Mouse (Mus musculus): ENCODE data around the gene Plce1. TPM values are rescaled to one million over a fixed set of nuclear protein-coding genes. Genes with fewer than 3 reads are reported as not detected.
"Not testable (repeated sequence)": the region's sequence is repeated elsewhere in the genome, so short reads cannot be mapped to it uniquely, and the experiment has no call there.

The Plce1 gene
- polyA plus RNA-seq, 1 experiment, result not detected

- no peak overlapping the region for H3K4me3 ChIP-seq (ENCODE audit: insufficient read depth, low read depth, low read length)
- 71% methylated on average over 5 of the region's 5 CpGs for WGBS
- H3K27ac ChIP-seq (ENCODE audit: insufficient read depth, low read depth, low read length), result no peak overlapping the region
- H3K4me1 ChIP-seq (ENCODE audit: control insufficient read depth, insufficient read depth, low read length), result no peaks in the 10 kb centered on the region
- TF ChIP-seq CTCF (IDR thresholded peaks at IDR 0.05; ENCODE audit: insufficient read depth, low read depth, low read length), result no peak
- no peak for TF ChIP-seq POLR2A (IDR thresholded peaks at IDR 0.05; ENCODE audit: insufficient read depth, low read depth, low read length)
These were observed 152.4 kb downstream of the Plce1 start for GRCm38 (mm10) chr19:38633306-38633705.

GRCm38 (mm10) chr19:38639050-38639449 is 158.1 kb downstream of the Plce1 start:
- no peaks in the 10 kb centered on the region for H3K4me1 ChIP-seq (ENCODE audit: control insufficient read depth, insufficient read depth, low read length)
- TF ChIP-seq POLR2A (IDR thresholded peaks at IDR 0.05; ENCODE audit: insufficient read depth, low read depth, low read length) (no peak), CTCF (IDR thresholded peaks at IDR 0.05; ENCODE audit: insufficient read depth, low read depth, low read length) (no peak)
- H3K4me3 ChIP-seq (ENCODE audit: insufficient read depth, low read depth, low read length), result no peak overlapping the region
- no peak overlapping the region for H3K27ac ChIP-seq (ENCODE audit: insufficient read depth, low read depth, low read length)
- WGBS, result 92% methylated on average over 3 of the region's 3 CpGs

GRCm38 (mm10) chr19:38639805-38640204 is 158.9 kb downstream of the Plce1 start:
- 44% methylated on average over 3 of the region's 3 CpGs for WGBS
- TF ChIP-seq CTCF (IDR thresholded peaks at IDR 0.05; ENCODE audit: insufficient read depth, low read depth, low read length) (no peak), POLR2A (IDR thresholded peaks at IDR 0.05; ENCODE audit: insufficient read depth, low read depth, low read length) (no peak)

GRCm38 (mm10) chr19:38642515-38642914 is 161.6 kb downstream of the Plce1 start:
- 64% methylated on average over 1 of the region's 1 CpGs for WGBS
- not testable (repeated sequence) for H3K4me3 ChIP-seq (ENCODE audit: insufficient read depth, low read depth, low read length); H3K4me1 ChIP-seq (ENCODE audit: control insufficient read depth, insufficient read depth, low read length); H3K27ac ChIP-seq (ENCODE audit: insufficient read depth, low read depth, low read length)

More at GRCm38 (mm10) chr19:38639805-38640204, 158.9 kb downstream of the Plce1 start:
- Histone ChIP-seq H3K4me3 (ENCODE audit: insufficient read depth, low read depth, low read length) (no peak overlapping the region), H3K4me1 (ENCODE audit: control insufficient read depth, insufficient read depth, low read length) (no peaks in the 10 kb centered on the region), H3K27ac (ENCODE audit: insufficient read depth, low read depth, low read length) (no peak overlapping the region)

GRCm38 (mm10) chr19:38644871-38645595 is 164.1 kb downstream of the Plce1 start:
- Histone ChIP-seq H3K27ac (ENCODE audit: insufficient read depth, low read depth, low read length) (no peak overlapping the region), H3K4me1 (ENCODE audit: control insufficient read depth, insufficient read depth, low read length) (no peaks in the 10 kb centered on the region), H3K4me3 (ENCODE audit: insufficient read depth, low read depth, low read length) (no peak overlapping the region)
- 61% methylated on average over 6 of the region's 6 CpGs for WGBS
- TF ChIP-seq POLR2A (IDR thresholded peaks at IDR 0.05; ENCODE audit: insufficient read depth, low read depth, low read length), result no peak
- no peak for TF ChIP-seq CTCF (IDR thresholded peaks at IDR 0.05; ENCODE audit: insufficient read depth, low read depth, low read length)

- 90% methylated on average over 13 of the region's 13 CpGs for WGBS
These were observed 177.1 kb downstream of the Plce1 start for GRCm38 (mm10) chr19:38657980-38658379.

GRCm38 (mm10) chr19:38665398-38665797 is 184.5 kb downstream of the Plce1 start:
- WGBS, result 86% methylated on average over 1 of the region's 1 CpGs
- Histone ChIP-seq H3K4me3 (ENCODE audit: insufficient read depth, low read depth, low read length) (no peak overlapping the region), H3K4me1 (ENCODE audit: control insufficient read depth, insufficient read depth, low read length) (no peaks in the 10 kb centered on the region), H3K27ac (ENCODE audit: insufficient read depth, low read depth, low read length) (no peak overlapping the region)
- TF ChIP-seq CTCF (IDR thresholded peaks at IDR 0.05; ENCODE audit: insufficient read depth, low read depth, low read length), result no peak
- no peak for TF ChIP-seq POLR2A (IDR thresholded peaks at IDR 0.05; ENCODE audit: insufficient read depth, low read depth, low read length)

More at GRCm38 (mm10) chr19:38657980-38658379, 177.1 kb downstream of the Plce1 start:
- no peaks in the 10 kb centered on the region for H3K4me1 ChIP-seq (ENCODE audit: control insufficient read depth, insufficient read depth, low read length)
- H3K4me3 ChIP-seq (ENCODE audit: insufficient read depth, low read depth, low read length), result no peak overlapping the region
- no peak overlapping the region for H3K27ac ChIP-seq (ENCODE audit: insufficient read depth, low read depth, low read length)
- TF ChIP-seq CTCF (IDR thresholded peaks at IDR 0.05; ENCODE audit: insufficient read depth, low read depth, low read length) (no peak), POLR2A (IDR thresholded peaks at IDR 0.05; ENCODE audit: insufficient read depth, low read depth, low read length) (no peak)

- WGBS, result 59% methylated on average over 7 of the region's 7 CpGs
- Histone ChIP-seq H3K27ac (ENCODE audit: insufficient read depth, low read depth, low read length) (no peak overlapping the region), H3K4me3 (ENCODE audit: insufficient read depth, low read depth, low read length) (no peak overlapping the region), H3K4me1 (ENCODE audit: control insufficient read depth, insufficient read depth, low read length) (no peaks in the 10 kb centered on the region)
- TF ChIP-seq CTCF (IDR thresholded peaks at IDR 0.05; ENCODE audit: insufficient read depth, low read depth, low read length) (no peak), POLR2A (IDR thresholded peaks at IDR 0.05; ENCODE audit: insufficient read depth, low read depth, low read length) (no peak)
These were observed 191.2 kb downstream of the Plce1 start for GRCm38 (mm10) chr19:38672015-38672600.

- 64% methylated on average over 2 of the region's 2 CpGs for WGBS
- Histone ChIP-seq H3K27ac (ENCODE audit: insufficient read depth, low read depth, low read length) (no peak overlapping the region), H3K4me1 (ENCODE audit: control insufficient read depth, insufficient read depth, low read length) (no peaks in the 10 kb centered on the region), H3K4me3 (ENCODE audit: insufficient read depth, low read depth, low read length) (no peak overlapping the region)
- TF ChIP-seq CTCF (IDR thresholded peaks at IDR 0.05; ENCODE audit: insufficient read depth, low read depth, low read length) (no peak), POLR2A (IDR thresholded peaks at IDR 0.05; ENCODE audit: insufficient read depth, low read depth, low read length) (no peak)
These were observed 193.0 kb downstream of the Plce1 start for GRCm38 (mm10) chr19:38673936-38674335.

All from olfactory bulb, adult 2 months (tissue).